Mouse (Mus musculus): ENCODE results near the gene Lrmda.
A peak's percentile ranks its signal among the peaks of the same experiment; 100 is the strongest.

The Lrmda gene

DNA sequence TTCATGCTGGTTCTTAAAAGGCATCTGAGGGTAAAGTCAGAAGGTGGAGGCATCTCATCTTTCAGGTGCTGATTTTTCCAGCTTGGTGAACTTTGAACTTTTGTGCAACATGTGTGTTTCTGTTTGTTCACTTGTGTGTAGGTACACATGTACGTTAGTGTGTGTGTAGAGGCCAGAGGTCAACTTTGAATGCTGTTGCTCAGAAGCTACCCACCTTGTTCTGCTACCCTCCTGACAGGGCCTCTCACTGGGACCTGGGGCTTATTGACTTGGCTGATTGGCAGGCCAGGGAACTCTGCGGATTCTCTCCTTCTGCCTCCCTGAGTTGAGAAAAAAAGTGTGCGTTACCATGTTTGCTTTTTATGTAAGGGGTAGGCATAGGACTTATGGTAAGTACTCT lies 203.1 kb downstream of the Lrmda start:
- H3K36me3 ChIP-seq (ENCODE audit: control insufficient read depth, insufficient read depth, low read length, poor library complexity, severe bottlenecking) = no peaks in the 10 kb centered on the region
- DNase-seq (ENCODE audit: low read depth, low spot score) = no peak
- no peaks in the 10 kb centered on the region for H3K27me3 ChIP-seq (ENCODE audit: control insufficient read depth, insufficient read depth, low read length, poor library complexity, severe bottlenecking)

DNA sequence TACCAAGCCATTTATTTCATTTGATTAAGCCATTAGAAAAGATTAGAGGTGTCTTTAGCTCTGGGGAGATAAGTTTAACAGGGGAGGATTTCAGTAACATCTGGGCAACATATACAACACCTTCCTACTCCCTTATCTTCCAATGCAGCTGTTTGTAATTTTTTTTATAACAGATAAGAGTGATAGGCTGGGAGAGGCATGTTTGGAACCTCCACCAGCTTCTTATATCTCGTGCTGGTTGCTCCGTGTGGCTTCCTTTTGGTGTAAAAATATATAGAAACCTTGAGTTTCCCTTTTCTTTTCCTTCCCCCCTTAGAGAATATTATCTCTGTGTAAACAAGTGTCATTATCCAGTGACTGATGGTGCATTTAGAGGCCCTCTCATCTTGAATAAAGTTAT lies 206.7 kb downstream of the Lrmda start:
- no peak for DNase-seq (ENCODE audit: low read depth, low spot score)
- H3K36me3 ChIP-seq (ENCODE audit: control insufficient read depth, insufficient read depth, low read length, poor library complexity, severe bottlenecking) = no peaks in the 10 kb centered on the region
- H3K27me3 ChIP-seq (ENCODE audit: control insufficient read depth, insufficient read depth, low read length, poor library complexity, severe bottlenecking) = no peaks in the 10 kb centered on the region

DNA sequence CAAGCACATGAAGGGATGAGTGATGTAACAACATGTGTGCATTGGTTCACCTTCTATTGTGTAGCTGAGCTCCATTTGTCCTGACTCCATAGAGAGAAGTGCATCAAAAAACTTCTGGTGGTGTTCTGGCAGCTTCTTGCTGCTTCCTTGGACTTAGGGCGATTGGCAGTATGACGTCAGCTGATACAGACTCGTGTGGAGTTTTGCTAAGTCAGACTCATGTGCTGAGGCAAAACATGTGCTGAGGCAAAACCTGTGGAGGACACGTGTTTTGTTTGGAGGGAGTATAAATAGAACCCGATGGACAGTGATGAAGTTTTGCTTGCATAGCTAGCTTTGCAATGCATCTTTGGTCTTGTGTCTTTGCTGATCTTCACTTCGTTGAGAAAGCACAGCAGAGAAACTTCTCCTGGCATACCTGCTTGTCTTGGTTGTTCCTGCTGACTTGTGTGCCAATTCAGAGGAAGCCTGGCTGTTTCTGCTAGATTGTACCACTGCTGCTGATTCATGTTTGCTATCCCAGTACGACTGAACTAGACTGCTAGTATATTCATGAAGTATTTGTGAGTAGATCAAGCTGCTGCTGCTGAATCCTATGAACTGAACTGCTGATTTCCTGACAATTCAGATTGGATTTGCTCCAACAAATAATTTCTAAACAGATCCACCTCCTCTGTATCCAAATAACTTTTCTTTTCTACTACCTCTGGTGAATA lies 208.9 kb downstream of the Lrmda start:
- DNase-seq (ENCODE audit: low read depth, low spot score) = no peak
- Histone ChIP-seq H3K36me3 (ENCODE audit: control insufficient read depth, insufficient read depth, low read length, poor library complexity, severe bottlenecking) (no peaks in the 10 kb centered on the region), H3K27me3 (ENCODE audit: control insufficient read depth, insufficient read depth, low read length, poor library complexity, severe bottlenecking) (no peaks in the 10 kb centered on the region)

DNA sequence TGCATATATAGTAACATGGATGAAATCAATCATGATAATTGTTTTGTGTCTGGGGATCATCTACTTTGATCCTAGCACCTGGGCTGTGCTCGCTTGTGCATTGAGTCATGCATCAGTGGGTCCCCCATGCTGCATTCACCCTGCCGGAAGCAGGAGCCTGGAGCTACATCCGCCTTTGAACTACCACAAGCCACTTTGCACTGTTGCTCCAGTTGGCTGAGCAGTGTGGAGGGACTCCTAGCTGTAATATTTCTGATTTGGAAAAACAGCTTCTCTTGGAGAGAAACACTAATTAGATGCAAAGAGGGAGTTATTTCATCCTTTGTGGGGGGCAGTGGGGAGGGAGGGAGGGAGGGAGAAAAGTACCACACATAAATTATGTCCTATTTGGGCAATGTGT lies 220.8 kb downstream of the Lrmda start:
- Histone ChIP-seq H3K27me3 (ENCODE audit: control insufficient read depth, insufficient read depth, low read length, poor library complexity, severe bottlenecking) (no peaks in the 10 kb centered on the region), H3K36me3 (ENCODE audit: control insufficient read depth, insufficient read depth, low read length, poor library complexity, severe bottlenecking) (no peaks in the 10 kb centered on the region)
- peak; percentile 3 for DNase-seq (ENCODE audit: low read depth, low spot score)

DNA sequence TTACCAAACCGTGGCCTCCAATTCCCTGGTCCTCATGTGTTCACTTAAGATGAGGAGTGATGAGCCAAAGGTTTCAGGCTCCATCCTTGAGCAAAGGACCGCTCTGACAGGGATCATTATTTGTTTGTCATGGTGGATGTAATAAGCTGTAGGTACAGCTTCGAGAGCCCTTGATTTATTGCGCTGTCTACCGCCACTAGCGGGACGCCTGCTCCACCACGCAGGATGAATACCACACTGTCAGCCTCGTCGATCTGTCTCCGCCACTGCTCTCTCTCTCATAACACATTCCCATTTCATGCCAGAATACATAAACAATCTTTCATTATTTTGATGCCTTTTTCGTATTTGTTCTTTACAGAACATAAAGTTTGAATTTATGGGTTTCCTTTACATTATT lies 235.9 kb downstream of the Lrmda start:
- H3K36me3 ChIP-seq (ENCODE audit: control insufficient read depth, insufficient read depth, low read length, poor library complexity, severe bottlenecking) = no peaks in the 10 kb centered on the region
- no peak for DNase-seq (ENCODE audit: low read depth, low spot score)
- H3K27me3 ChIP-seq (ENCODE audit: control insufficient read depth, insufficient read depth, low read length, poor library complexity, severe bottlenecking) = no peaks in the 10 kb centered on the region

DNA sequence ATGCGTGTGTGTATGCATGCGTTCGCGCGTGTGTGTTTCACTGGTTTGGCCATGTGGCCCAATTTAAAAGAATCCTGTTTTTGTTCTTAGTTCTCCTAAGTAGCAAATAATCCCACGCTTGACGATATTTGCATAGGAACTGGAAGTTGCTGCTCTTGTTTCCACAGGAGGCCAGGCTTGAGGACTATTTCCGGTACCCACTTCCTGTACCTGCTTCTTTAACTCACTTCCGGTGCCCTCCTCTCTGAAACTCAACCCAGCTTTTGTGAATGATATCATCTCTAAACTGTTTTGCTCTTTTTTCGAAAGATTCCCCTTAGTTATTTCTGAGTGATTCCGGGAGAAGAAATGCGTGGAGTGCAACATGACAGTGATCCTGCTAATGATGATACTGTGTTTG lies 236.8 kb downstream of the Lrmda start:
- Histone ChIP-seq H3K36me3 (ENCODE audit: control insufficient read depth, insufficient read depth, low read length, poor library complexity, severe bottlenecking) (no peaks in the 10 kb centered on the region), H3K27me3 (ENCODE audit: control insufficient read depth, insufficient read depth, low read length, poor library complexity, severe bottlenecking) (no peaks in the 10 kb centered on the region)
- no peak for DNase-seq (ENCODE audit: low read depth, low spot score)

- Histone ChIP-seq H3K27me3 (ENCODE audit: control insufficient read depth, insufficient read depth, low read length, poor library complexity, severe bottlenecking) (no peaks in the 10 kb centered on the region), H3K36me3 (ENCODE audit: control insufficient read depth, insufficient read depth, low read length, poor library complexity, severe bottlenecking) (no peaks in the 10 kb centered on the region)
- no peak for DNase-seq (ENCODE audit: low read depth, low spot score)
Observed at GRCm38 (mm10) chr14:22259376-22260032, 240.0 kb downstream of the Lrmda start.

DNA sequence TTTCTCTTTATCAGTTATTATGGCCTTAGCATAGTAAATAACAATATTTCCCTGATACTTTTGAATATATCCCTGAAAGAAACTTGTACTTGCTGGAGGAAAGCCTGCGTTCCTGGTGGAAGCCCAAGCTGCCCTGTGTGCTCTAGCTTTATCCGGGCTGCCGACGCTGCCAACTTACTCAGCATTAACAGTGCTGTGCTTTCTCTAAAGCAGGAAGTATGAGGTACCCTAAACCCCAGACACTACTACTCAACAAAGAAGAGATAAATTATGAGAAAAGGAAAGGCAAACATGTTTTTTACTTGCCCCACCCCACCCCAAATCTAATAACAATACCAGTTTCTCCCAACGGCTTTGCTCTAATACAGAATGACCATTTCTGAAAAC lies 240.5 kb downstream of the Lrmda start:
- H3K27me3 ChIP-seq (ENCODE audit: control insufficient read depth, insufficient read depth, low read length, poor library complexity, severe bottlenecking) = no peaks in the 10 kb centered on the region
- no peak for DNase-seq (ENCODE audit: low read depth, low spot score)
- no peaks in the 10 kb centered on the region for H3K36me3 ChIP-seq (ENCODE audit: control insufficient read depth, insufficient read depth, low read length, poor library complexity, severe bottlenecking)

- DNase-seq (ENCODE audit: low read depth, low spot score) = no peak
- Histone ChIP-seq H3K27me3 (ENCODE audit: control insufficient read depth, insufficient read depth, low read length, poor library complexity, severe bottlenecking) (no peaks in the 10 kb centered on the region), H3K36me3 (ENCODE audit: control insufficient read depth, insufficient read depth, low read length, poor library complexity, severe bottlenecking) (no peaks in the 10 kb centered on the region)
Observed at GRCm38 (mm10) chr14:22265229-22265905, 245.9 kb downstream of the Lrmda start.

DNA sequence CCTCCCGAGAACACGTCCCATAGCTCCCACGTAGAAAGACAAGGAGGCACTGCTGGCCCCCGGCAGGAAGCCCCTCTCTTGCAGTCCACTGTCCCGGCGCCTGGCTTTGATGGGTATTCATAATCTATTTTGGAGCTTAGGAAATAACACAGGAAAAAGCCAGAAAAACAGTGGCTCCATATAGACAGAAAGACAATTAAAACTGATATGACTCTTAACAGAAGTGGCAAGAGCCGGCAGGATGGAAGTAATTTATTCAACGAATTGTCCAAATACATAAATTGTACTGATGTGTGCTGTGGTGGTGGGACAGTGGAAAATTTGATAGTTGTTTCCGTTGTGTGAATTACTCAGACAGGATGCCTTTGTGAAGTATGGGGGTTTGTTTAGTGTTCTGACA lies 250.3 kb downstream of the Lrmda start:
- Histone ChIP-seq H3K36me3 (ENCODE audit: control insufficient read depth, insufficient read depth, low read length, poor library complexity, severe bottlenecking) (no peaks in the 10 kb centered on the region), H3K27me3 (ENCODE audit: control insufficient read depth, insufficient read depth, low read length, poor library complexity, severe bottlenecking) (no peaks in the 10 kb centered on the region)
- DNase-seq (ENCODE audit: low read depth, low spot score) = no peak

DNA sequence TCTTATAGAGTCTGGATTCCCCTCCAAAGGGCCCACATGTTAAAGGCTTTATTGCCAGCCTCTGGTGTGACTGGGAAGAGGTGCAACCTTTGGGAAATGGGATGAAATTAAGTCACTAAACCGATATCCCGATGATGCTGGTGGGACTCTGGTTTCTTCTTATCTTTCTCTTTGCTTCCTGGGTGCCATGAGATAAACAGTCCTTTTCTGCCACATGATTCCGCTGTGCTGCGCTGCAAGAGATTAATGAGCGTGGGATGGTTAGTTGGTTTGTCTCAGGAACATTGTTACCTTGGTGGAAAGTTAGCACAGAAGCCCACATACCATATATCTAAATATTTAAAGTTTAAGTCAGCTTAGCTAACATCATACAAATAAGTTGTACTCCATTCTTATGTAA lies 258.5 kb downstream of the Lrmda start:
- Histone ChIP-seq H3K36me3 (ENCODE audit: control insufficient read depth, insufficient read depth, low read length, poor library complexity, severe bottlenecking) (no peaks in the 10 kb centered on the region), H3K27me3 (ENCODE audit: control insufficient read depth, insufficient read depth, low read length, poor library complexity, severe bottlenecking) (no peaks in the 10 kb centered on the region)
- DNase-seq (ENCODE audit: low read depth, low spot score) = no peak

DNA sequence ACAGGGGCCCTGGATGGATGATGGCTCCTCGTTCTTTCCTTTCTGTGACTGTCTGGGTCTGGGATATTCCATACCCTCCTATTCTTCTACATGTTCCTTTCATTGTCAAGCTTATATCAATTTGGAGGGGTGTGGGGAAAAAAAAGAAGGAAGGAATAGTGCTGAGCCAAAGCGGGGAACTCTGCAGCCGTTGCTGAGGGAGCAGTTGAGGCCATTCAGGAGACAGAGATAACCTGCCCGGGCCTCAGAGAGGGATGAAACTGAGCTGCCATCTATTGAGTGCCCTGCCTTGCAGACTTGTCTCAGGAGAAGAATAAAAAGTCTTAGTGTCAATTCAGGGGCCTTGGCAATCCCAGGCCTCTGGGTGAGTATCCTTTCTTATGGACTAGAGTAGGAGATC lies 260.1 kb downstream of the Lrmda start:
- Histone ChIP-seq H3K36me3 (ENCODE audit: control insufficient read depth, insufficient read depth, low read length, poor library complexity, severe bottlenecking) (no peaks in the 10 kb centered on the region), H3K27me3 (ENCODE audit: control insufficient read depth, insufficient read depth, low read length, poor library complexity, severe bottlenecking) (no peaks in the 10 kb centered on the region)
- no peak for DNase-seq (ENCODE audit: low read depth, low spot score)

- Histone ChIP-seq H3K36me3 (ENCODE audit: control insufficient read depth, insufficient read depth, low read length, poor library complexity, severe bottlenecking) (no peaks in the 10 kb centered on the region), H3K27me3 (ENCODE audit: control insufficient read depth, insufficient read depth, low read length, poor library complexity, severe bottlenecking) (no peaks in the 10 kb centered on the region)
- DNase-seq (ENCODE audit: low read depth, low spot score) = no peak
Observed at GRCm38 (mm10) chr14:22281630-22282029, 262.1 kb downstream of the Lrmda start.

DNA sequence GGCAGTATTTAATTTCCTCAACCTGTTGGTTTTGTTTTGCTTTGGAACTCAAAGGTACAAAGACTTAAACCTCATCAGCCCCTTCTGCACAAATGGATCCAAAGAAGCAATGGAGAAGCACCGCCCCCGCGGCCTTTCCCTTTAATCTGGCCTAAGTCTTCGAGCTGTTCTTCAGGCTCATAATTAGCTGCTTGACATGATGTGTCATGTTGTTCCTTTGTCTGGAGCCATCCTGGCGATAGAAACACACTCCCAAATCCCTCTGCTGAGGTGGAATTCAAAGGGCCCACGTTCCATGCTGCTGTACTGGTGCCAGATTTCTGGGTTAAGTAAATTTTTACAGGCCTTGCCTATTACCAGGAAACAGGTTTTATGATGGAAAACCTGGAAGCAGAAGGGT lies 263.3 kb downstream of the Lrmda start:
- no peak for DNase-seq (ENCODE audit: low read depth, low spot score)
- no peaks in the 10 kb centered on the region for H3K27me3 ChIP-seq (ENCODE audit: control insufficient read depth, insufficient read depth, low read length, poor library complexity, severe bottlenecking)

DNA sequence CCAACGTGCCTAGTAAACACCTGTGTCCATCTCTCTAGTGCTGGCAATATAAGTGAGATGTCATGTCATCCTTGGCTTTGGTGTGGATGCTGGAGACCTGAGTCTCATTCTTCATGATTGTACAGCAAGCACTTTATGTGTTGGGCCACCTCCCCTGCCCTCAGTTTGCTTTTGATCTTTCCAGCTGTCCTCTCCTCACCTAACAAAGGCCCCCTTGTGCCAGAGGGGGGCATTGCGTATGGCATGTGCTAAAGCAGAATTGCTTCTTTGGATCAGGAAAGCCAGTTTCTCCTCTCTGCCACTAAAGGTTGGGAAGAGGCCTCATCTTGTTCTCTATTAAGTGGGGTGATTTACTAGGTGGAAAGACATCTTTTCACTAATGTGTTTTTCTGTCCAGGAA lies 264.2 kb downstream of the Lrmda start:
- Histone ChIP-seq H3K36me3 (ENCODE audit: control insufficient read depth, insufficient read depth, low read length, poor library complexity, severe bottlenecking) (no peaks in the 10 kb centered on the region), H3K27me3 (ENCODE audit: control insufficient read depth, insufficient read depth, low read length, poor library complexity, severe bottlenecking) (no peaks in the 10 kb centered on the region)
- no peak for DNase-seq (ENCODE audit: low read depth, low spot score)

More for the DNA sequence above, 263.3 kb downstream of the Lrmda start:
- no peaks in the 10 kb centered on the region for H3K36me3 ChIP-seq (ENCODE audit: control insufficient read depth, insufficient read depth, low read length, poor library complexity, severe bottlenecking)

Measured in splenic B cell, adult 2 months (primary cell).